Mouse (Mus musculus): ENCODE results near the gene Sirt7. TPM values are rescaled to one million over a fixed set of nuclear protein-coding genes. Genes with fewer than 3 reads are reported as not detected.

The Sirt7 gene
- 39.4 and 41.3 TPM in 2 replicates for polyA plus RNA-seq (2015; fragmentation: Nextera tagmentation; extraction: Ambion mirVana)

DNA sequence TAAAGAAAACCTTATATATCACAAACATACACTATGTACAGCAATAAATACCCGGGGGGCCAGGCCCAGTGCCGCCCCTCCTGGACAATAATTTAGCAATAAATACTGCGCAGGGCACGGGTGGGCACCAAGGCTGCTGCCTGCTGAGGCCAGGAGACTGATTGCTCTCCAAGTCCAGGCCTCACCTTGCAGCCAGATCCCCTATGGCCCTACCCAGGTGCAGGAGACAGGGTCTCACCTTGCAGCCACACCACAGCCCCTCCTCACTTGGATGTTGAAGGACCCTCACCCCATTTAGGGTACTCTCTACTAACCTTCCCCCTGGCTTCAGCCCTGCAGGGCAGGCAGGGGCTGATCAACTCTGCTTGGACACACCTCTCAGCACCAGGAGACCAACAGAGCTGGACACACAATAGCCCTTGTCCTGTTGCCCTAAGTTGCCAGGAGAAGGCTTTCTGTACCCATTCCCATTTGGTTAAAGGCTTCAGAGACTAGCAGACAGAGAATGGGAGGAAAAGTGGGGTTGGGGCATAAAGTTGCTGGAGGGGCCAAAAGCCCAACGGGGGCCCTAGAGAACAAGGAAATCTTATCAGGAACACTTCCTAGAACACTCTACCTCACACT lies at the start of gene Sirt7:
Gene Sirt7, minus strand, starts transcription at position 89 of the 624 bp plus-strand sequence.
- Histone ChIP-seq H3K4me1 (ENCODE audit: control insufficient read depth, insufficient read depth, low read depth, low read length) (peaks cover 24% of the 10 kb centered on the region), H3K4me3 (ENCODE audit: low read length) (peak within 1 kb of the TSS; percentile 89), H3K9ac (ENCODE audit: low read depth, low read length) (peak within 1 kb of the TSS; percentile 85), H3K27ac (ENCODE audit: low read depth, low read length) (peak within 1 kb of the TSS; percentile 86), H3K9me3 (ENCODE audit: control insufficient read depth, low read length) (no peaks in the 10 kb centered on the region), H3K36me3 (ENCODE audit: control insufficient read depth, insufficient read depth, low read length) (peaks cover 25% of the 10 kb centered on the region), H3K4me2 (ENCODE audit: low read length) (peak within 1 kb of the TSS; percentile 97), H3K27me3 (replicated peaks; ENCODE audit: control insufficient read depth, insufficient read depth, low read length) (no peaks in the 10 kb centered on the region)
- 16% methylated on average over 5 of the region's 5 CpGs for whole genome bisulfite sequencing
- peak; percentile 24 for ATAC-seq

- 38% methylated on average over 12 of the region's 12 CpGs for WGBS
- ATAC-seq, result peak; percentile 37
- H3K27me3 ChIP-seq (replicated peaks; ENCODE audit: control insufficient read depth, insufficient read depth, low read length), result no peaks in the 10 kb centered on the region
Observed at GRCm38 (mm10) chr11:120673594-120674122, 48.6 kb upstream of the Sirt7 start.

GRCm38 (mm10) chr11:120672687-120673593 lies 47.9 kb upstream of the Sirt7 start, which contains the start of gene Aspscr1:
TSS of gene Aspscr1 (plus strand) at chr11:120672973.
- under 1% methylated on average over 71 of the region's 83 CpGs for WGBS
- H3K27me3 ChIP-seq (replicated peaks; ENCODE audit: control insufficient read depth, insufficient read depth, low read length), result no peaks in the 10 kb centered on the region
- H3K36me3 ChIP-seq (ENCODE audit: control insufficient read depth, insufficient read depth, low read length), result no peaks in the 10 kb centered on the region; the same call in 1 of the 2 replicates
- H3K4me3 ChIP-seq (ENCODE audit: low read length), result peak within 1 kb of the TSS; percentile 78
- peak within 1 kb of the TSS; percentile 93 for H3K4me2 ChIP-seq (ENCODE audit: low read length)
- peak within 1 kb of the TSS; percentile 85 for H3K9ac ChIP-seq (ENCODE audit: low read depth, low read length)
- no peaks in the 10 kb centered on the region for H3K9me3 ChIP-seq (ENCODE audit: control insufficient read depth, low read length)
- peaks cover 7% of the 10 kb centered on the region for H3K4me1 ChIP-seq (ENCODE audit: control insufficient read depth, insufficient read depth, low read depth, low read length)
- peak within 1 kb of the TSS; percentile 94 for H3K27ac ChIP-seq (ENCODE audit: low read depth, low read length)
- ATAC-seq, result peak; percentile 98

More at GRCm38 (mm10) chr11:120673594-120674122, 48.6 kb upstream of the Sirt7 start:
- Histone ChIP-seq H3K9ac (ENCODE audit: low read depth, low read length) (peak overlapping the region; percentile 85), H3K4me3 (ENCODE audit: low read length) (peak overlapping the region; percentile 78), H3K4me2 (ENCODE audit: low read length) (peak overlapping the region; percentile 93), H3K27ac (ENCODE audit: low read depth, low read length) (peak overlapping the region; percentile 94), H3K9me3 (ENCODE audit: control insufficient read depth, low read length) (no peaks in the 10 kb centered on the region), H3K4me1 (ENCODE audit: control insufficient read depth, insufficient read depth, low read depth, low read length) (peaks cover 7% of the 10 kb centered on the region), H3K36me3 (ENCODE audit: control insufficient read depth, insufficient read depth, low read length) (peaks cover 5% of the 10 kb centered on the region; the same call in 1 of the 2 replicates)

- no peaks in the 10 kb centered on the region for H3K4me1 ChIP-seq (ENCODE audit: control insufficient read depth, insufficient read depth, low read depth, low read length)
- no peak overlapping the region for H3K4me2 ChIP-seq (ENCODE audit: low read length)
- no peaks in the 10 kb centered on the region for H3K36me3 ChIP-seq (ENCODE audit: control insufficient read depth, insufficient read depth, low read length)
- WGBS, result 10% methylated on average over 3 of the region's 3 CpGs
- H3K27me3 ChIP-seq (replicated peaks; ENCODE audit: control insufficient read depth, insufficient read depth, low read length), result peaks cover 18% of the 10 kb centered on the region
- H3K9ac ChIP-seq (ENCODE audit: low read depth, low read length), result no peak overlapping the region
- H3K4me3 ChIP-seq (ENCODE audit: low read length), result no peak overlapping the region
- no peak for ATAC-seq
- H3K9me3 ChIP-seq (ENCODE audit: control insufficient read depth, low read length), result no peaks in the 10 kb centered on the region
- no peak overlapping the region for H3K27ac ChIP-seq (ENCODE audit: low read depth, low read length)
Observed at GRCm38 (mm10) chr11:120666617-120667016, 41.6 kb upstream of the Sirt7 start.

GRCm38 (mm10) chr11:120665406-120665805 lies 40.4 kb upstream of the Sirt7 start:
- no peaks in the 10 kb centered on the region for H3K36me3 ChIP-seq (ENCODE audit: control insufficient read depth, insufficient read depth, low read length)
- peaks cover 26% of the 10 kb centered on the region for H3K27me3 ChIP-seq (replicated peaks; ENCODE audit: control insufficient read depth, insufficient read depth, low read length)
- no peaks in the 10 kb centered on the region for H3K9me3 ChIP-seq (ENCODE audit: control insufficient read depth, low read length)
- no peak overlapping the region for H3K27ac ChIP-seq (ENCODE audit: low read depth, low read length)
- WGBS, result 59% methylated on average over 2 of the region's 3 CpGs
- ATAC-seq, result no peak
- no peak overlapping the region; the same call in 1 of the 2 replicates for H3K9ac ChIP-seq (ENCODE audit: low read depth, low read length)
- H3K4me2 ChIP-seq (ENCODE audit: low read length), result no peak overlapping the region
- peaks cover 8% of the 10 kb centered on the region for H3K4me1 ChIP-seq (ENCODE audit: control insufficient read depth, insufficient read depth, low read depth, low read length)
- H3K4me3 ChIP-seq (ENCODE audit: low read length), result no peak overlapping the region

DNA sequence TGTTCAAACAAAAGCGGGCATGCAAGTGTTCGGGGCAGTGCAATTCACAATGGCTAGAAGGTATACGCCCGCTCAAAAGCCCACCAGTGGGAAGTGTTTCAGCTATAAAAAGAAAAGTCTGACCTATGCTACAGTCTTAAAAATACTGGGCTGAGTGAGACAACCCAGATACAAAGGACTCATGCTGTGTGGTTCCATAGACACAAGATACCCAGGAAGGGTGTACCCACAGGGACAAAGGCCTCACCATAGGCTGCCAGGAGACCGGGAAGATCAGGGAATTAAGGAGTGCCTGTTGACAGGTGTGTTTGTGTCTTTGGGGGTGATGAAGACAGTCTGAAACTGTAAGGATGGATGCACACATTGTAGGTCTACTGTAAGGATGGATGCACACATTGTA lies 38.7 kb upstream of the Sirt7 start:
- no peak overlapping the region for H3K9ac ChIP-seq (ENCODE audit: low read depth, low read length)
- no peaks in the 10 kb centered on the region for H3K36me3 ChIP-seq (ENCODE audit: control insufficient read depth, insufficient read depth, low read length)
- no peak overlapping the region for H3K27ac ChIP-seq (ENCODE audit: low read depth, low read length)
- H3K27me3 ChIP-seq (replicated peaks; ENCODE audit: control insufficient read depth, insufficient read depth, low read length), result peaks cover 42% of the 10 kb centered on the region
- ATAC-seq, result no peak
- H3K4me2 ChIP-seq (ENCODE audit: low read length), result no peak overlapping the region
- peaks cover 14% of the 10 kb centered on the region for H3K4me1 ChIP-seq (ENCODE audit: control insufficient read depth, insufficient read depth, low read depth, low read length)
- no peak overlapping the region for H3K4me3 ChIP-seq (ENCODE audit: low read length)
- H3K9me3 ChIP-seq (ENCODE audit: control insufficient read depth, low read length), result peaks cover 2% of the 10 kb centered on the region; the same call in 1 of the 2 replicates
- 65% methylated on average over 5 of the region's 5 CpGs for WGBS

GRCm38 (mm10) chr11:120662759-120663158 lies 37.7 kb upstream of the Sirt7 start:
- Histone ChIP-seq H3K9me3 (ENCODE audit: control insufficient read depth, low read length) (peaks cover 2% of the 10 kb centered on the region; the same call in 1 of the 2 replicates), H3K9ac (ENCODE audit: low read depth, low read length) (no peak overlapping the region), H3K36me3 (ENCODE audit: control insufficient read depth, insufficient read depth, low read length) (no peaks in the 10 kb centered on the region), H3K4me2 (ENCODE audit: low read length) (no peak overlapping the region), H3K4me3 (ENCODE audit: low read length) (no peak overlapping the region), H3K27ac (ENCODE audit: low read depth, low read length) (no peak overlapping the region), H3K27me3 (replicated peaks; ENCODE audit: control insufficient read depth, insufficient read depth, low read length) (peaks cover 51% of the 10 kb centered on the region), H3K4me1 (ENCODE audit: control insufficient read depth, insufficient read depth, low read depth, low read length) (peaks cover 14% of the 10 kb centered on the region)
- no peak for ATAC-seq
- 39% methylated on average over 6 of the region's 6 CpGs for WGBS

DNA sequence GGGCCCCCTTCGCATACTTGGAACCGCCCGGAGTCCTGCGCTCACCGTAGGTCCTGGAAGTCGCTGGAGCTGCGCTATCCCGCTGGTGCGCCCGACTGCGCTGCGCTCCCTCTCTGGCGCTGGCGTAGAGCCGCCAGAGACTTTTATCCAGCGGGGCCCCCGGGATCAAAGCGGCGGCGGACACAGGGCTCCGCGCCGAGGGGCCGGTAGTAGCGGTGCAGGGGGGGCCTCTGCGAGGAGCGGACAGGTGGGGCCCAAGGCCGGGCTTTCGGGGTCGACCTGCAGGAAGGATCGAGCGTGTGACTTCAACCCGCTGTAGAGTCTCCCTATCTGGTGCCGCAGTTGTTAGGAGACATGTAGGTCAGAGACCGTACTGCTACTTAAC lies 36.0 kb upstream of the Sirt7 start, which contains the start of gene Notum:
Gene Notum, minus strand, starts transcription at position 100 of the 385 bp plus-strand sequence.
- no peak within 1 kb of the TSS; the same call in 1 of the 2 replicates for H3K27ac ChIP-seq (ENCODE audit: low read depth, low read length)
- H3K4me1 ChIP-seq (ENCODE audit: control insufficient read depth, insufficient read depth, low read depth, low read length), result peaks cover 14% of the 10 kb centered on the region
- peaks cover 62% of the 10 kb centered on the region for H3K27me3 ChIP-seq (replicated peaks; ENCODE audit: control insufficient read depth, insufficient read depth, low read length)
- ATAC-seq, result no peak
- WGBS, result under 1% methylated on average over 35 of the region's 35 CpGs
- H3K9me3 ChIP-seq (ENCODE audit: control insufficient read depth, low read length), result peaks cover 2% of the 10 kb centered on the region; the same call in 1 of the 2 replicates
- peak within 1 kb of the TSS; percentile 59 for H3K4me2 ChIP-seq (ENCODE audit: low read length)
- H3K36me3 ChIP-seq (ENCODE audit: control insufficient read depth, insufficient read depth, low read length), result no peaks in the 10 kb centered on the region
- H3K9ac ChIP-seq (ENCODE audit: low read depth, low read length), result peak within 1 kb of the TSS; percentile 22
- peak within 1 kb of the TSS; percentile 39 for H3K4me3 ChIP-seq (ENCODE audit: low read length)
